Mouse (Mus musculus): Measurements from ENCODE around the gene Tbc1d2b.
A peak's percentile ranks its signal among the peaks of the same experiment; 100 is the strongest.

Gene Tbc1d2b

GRCm38 (mm10) chr9:90270193-90270943 is at the start of gene Tbc1d2b:
TSS of gene Tbc1d2b (minus strand) at chr9:90270804.
- DNase-seq: peak; percentile 87

- no peak for DNase-seq
Measured at GRCm38 (mm10) chr9:90316300-90316699, 45.7 kb upstream of the Tbc1d2b start.

- DNase-seq: no peak
Measured at GRCm38 (mm10) chr9:90315662-90316061, 45.1 kb upstream of the Tbc1d2b start.

- no peak for DNase-seq
Measured at GRCm38 (mm10) chr9:90304254-90304653, 33.6 kb upstream of the Tbc1d2b start.

- DNase-seq: no peak
Measured at GRCm38 (mm10) chr9:90303101-90303835, 32.7 kb upstream of the Tbc1d2b start.

- DNase-seq: no peak
Measured at GRCm38 (mm10) chr9:90302670-90303069, 32.1 kb upstream of the Tbc1d2b start.

- DNase-seq: no peak
Measured at GRCm38 (mm10) chr9:90301081-90301688, 30.6 kb upstream of the Tbc1d2b start.

- DNase-seq: no peak
Measured at GRCm38 (mm10) chr9:90297637-90298036, 27.0 kb upstream of the Tbc1d2b start.

- DNase-seq: no peak
Measured at GRCm38 (mm10) chr9:90293641-90294398, 23.2 kb upstream of the Tbc1d2b start.

- DNase-seq: no peak
Measured at GRCm38 (mm10) chr9:90278397-90278796, 7.8 kb upstream of the Tbc1d2b start.

GRCm38 (mm10) chr9:90277884-90278283 is 7.3 kb upstream of the Tbc1d2b start:
- DNase-seq: no peak

GRCm38 (mm10) chr9:90276779-90277178 is 6.2 kb upstream of the Tbc1d2b start:
- no peak for DNase-seq

GRCm38 (mm10) chr9:90275906-90276305 is 5.3 kb upstream of the Tbc1d2b start:
- no peak for DNase-seq

GRCm38 (mm10) chr9:90275500-90275899 is 4.9 kb upstream of the Tbc1d2b start:
- no peak for DNase-seq

- no peak for DNase-seq
Measured at GRCm38 (mm10) chr9:90274516-90274915, 3.9 kb upstream of the Tbc1d2b start.

- no peak for DNase-seq
Measured at GRCm38 (mm10) chr9:90272346-90272745, 1.7 kb upstream of the Tbc1d2b start.

- DNase-seq: no peak
Measured at GRCm38 (mm10) chr9:90271541-90272090, 1.0 kb upstream of the Tbc1d2b start.

- DNase-seq: no peak
Measured at GRCm38 (mm10) chr9:90270944-90271295, 316 bp upstream of the Tbc1d2b start.

GRCm38 (mm10) chr9:90269011-90269681 is 1.5 kb downstream of the Tbc1d2b start:
- DNase-seq: peak; percentile 51

GRCm38 (mm10) chr9:90266926-90267325 is 3.7 kb downstream of the Tbc1d2b start:
- no peak for DNase-seq

GRCm38 (mm10) chr9:90266059-90266458 is 4.5 kb downstream of the Tbc1d2b start:
- DNase-seq: no peak

GRCm38 (mm10) chr9:90265322-90266039 is 5.1 kb downstream of the Tbc1d2b start:
- no peak for DNase-seq
